ENCODE assay signal across 11 mouse cellular contexts in the genomic region with DNA sequence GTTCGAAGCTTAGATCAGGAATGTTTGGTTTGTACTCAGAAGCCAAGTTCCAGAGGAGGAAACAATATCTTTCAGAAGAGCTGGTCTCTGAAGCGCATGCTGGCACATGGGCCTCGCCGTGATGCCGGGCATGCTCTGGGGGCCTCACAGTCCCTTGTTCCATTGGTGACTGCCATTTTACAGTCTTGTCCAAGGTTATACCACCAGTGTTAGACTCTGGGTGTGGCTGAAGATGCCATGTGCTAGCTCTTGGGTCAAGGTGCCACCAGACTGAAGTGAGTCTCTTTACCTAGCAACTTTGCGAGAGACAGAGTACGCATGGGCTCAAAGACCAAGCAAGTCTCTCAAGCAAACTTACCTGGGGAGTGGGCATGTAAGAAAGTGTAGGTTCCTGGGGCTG.
DNase-seq lines count a peak whose midpoint lies in the region; ATAC-seq and TF ChIP-seq lines count a peak whose summit lies in the region.
"Had no signal": no experiment of that assay in that cellular context is flagged by ENCODE, and none has a peak within 500 bp of the region (broad histone marks: within the 10 kb centered on the region; RNA-seq: fewer than 3 reads in every experiment).

No protein-coding gene starts in this region.

- peaks cover 5% of the 10 kb centered on the region; the same call in 1 of the 2 replicates for H3K36me3 ChIP-seq in heart, embryonic 10.5 days
- no peaks in the 10 kb centered on the region for H3K36me3 ChIP-seq in heart, adult 2 months (ENCODE audit: control insufficient read depth, insufficient read depth, low read length)
- H3K36me3 ChIP-seq in midbrain, embryonic 10.5 days: no peaks in the 10 kb centered on the region
- H3K36me3 ChIP-seq in midbrain, embryonic 16.5 days (ENCODE audit: control insufficient read depth, insufficient read depth, low read length): no peaks in the 10 kb centered on the region
- H3K36me3 ChIP-seq in hindbrain, postnatal 0 days (ENCODE audit: insufficient read depth, low read length): no peaks in the 10 kb centered on the region
- no peaks in the 10 kb centered on the region for H3K36me3 ChIP-seq in stomach, embryonic 14.5 days (ENCODE audit: control insufficient read depth, insufficient read depth, low read length)

- DNase-seq in heart, embryonic 10.5 days (ENCODE audit: low spot score): no peak
- DNase-seq in heart, adult 2 months: no peak
- no peak for DNase-seq in midbrain, embryonic 10.5 days (ENCODE audit: low spot score)
- DNase-seq in hindbrain, postnatal 0 days (ENCODE audit: low spot score): no peak
- no peak for DNase-seq in ovary, postnatal 10 days (ENCODE audit: low spot score)
- DNase-seq in frontal cortex, postnatal 10 days (ENCODE audit: low spot score in 2 of 2): no peak
- DNase-seq: B cell, adult 2 months; kidney, adult 11 months had no signal

- ATAC-seq in midbrain, embryonic 16.5 days: no peak
- no peak for ATAC-seq in hindbrain, postnatal 0 days
- no peak for ATAC-seq in stomach, embryonic 14.5 days (ENCODE audit: insufficient number of reproducible peaks, insufficient read depth, low FRiP score, low read depth)
- ATAC-seq: Patski had no signal

- no peak for TF ChIP-seq EP300 in heart, adult 2 months (IDR thresholded peaks at IDR 0.05; ENCODE audit: insufficient read depth, low read depth, low read length)

- peak overlapping the region; percentile 70 for H3K27ac ChIP-seq in heart, embryonic 10.5 days
- no peak overlapping the region for H3K27ac ChIP-seq in heart, adult 2 months
- peak overlapping the region; percentile 75 for H3K27ac ChIP-seq in midbrain, embryonic 10.5 days (replicated peaks)
- no peak overlapping the region for H3K27ac ChIP-seq in midbrain, embryonic 16.5 days (ENCODE audit: low read length)
- peak overlapping the region; percentile 63; the same call in 1 of the 2 replicates for H3K27ac ChIP-seq in hindbrain, postnatal 0 days
- H3K27ac ChIP-seq in stomach, embryonic 14.5 days (ENCODE audit: low read length): peak overlapping the region; percentile 90

- no peak overlapping the region for H3K4me2 ChIP-seq in midbrain, embryonic 16.5 days (ENCODE audit: low read length)
- H3K4me2 ChIP-seq in hindbrain, postnatal 0 days (ENCODE audit: low read depth, low read length): no peak overlapping the region
- H3K4me2 ChIP-seq in stomach, embryonic 14.5 days (replicated peaks; ENCODE audit: low read depth, low read length): no peak overlapping the region

- WGBS in heart, embryonic 10.5 days: 88% methylated on average over 7 of the region's 7 CpGs
- WGBS in heart, adult 2 months: 96% methylated on average over 7 of the region's 7 CpGs
- WGBS in midbrain, embryonic 10.5 days: 87% methylated on average over 7 of the region's 7 CpGs
- WGBS in midbrain, embryonic 16.5 days: 91% methylated on average over 7 of the region's 7 CpGs
- 85% methylated on average over 7 of the region's 7 CpGs for WGBS in hindbrain, postnatal 0 days
- WGBS in stomach, embryonic 14.5 days: 77% methylated on average over 7 of the region's 7 CpGs

- peaks cover 49% of the 10 kb centered on the region for H3K4me1 ChIP-seq in heart, embryonic 10.5 days
- peaks cover 17% of the 10 kb centered on the region for H3K4me1 ChIP-seq in heart, adult 2 months (ENCODE audit: control insufficient read depth, insufficient read depth, low read length)
- H3K4me1 ChIP-seq in midbrain, embryonic 10.5 days: peaks cover 44% of the 10 kb centered on the region
- peaks cover 3% of the 10 kb centered on the region; the same call in 1 of the 2 replicates for H3K4me1 ChIP-seq in midbrain, embryonic 16.5 days (ENCODE audit: control insufficient read depth, insufficient read depth, low read length)
- H3K4me1 ChIP-seq in hindbrain, postnatal 0 days (ENCODE audit: insufficient read depth, low read length): peaks cover 19% of the 10 kb centered on the region; the same call in 1 of the 2 replicates
- peaks cover 58% of the 10 kb centered on the region for H3K4me1 ChIP-seq in stomach, embryonic 14.5 days (ENCODE audit: control insufficient read depth, insufficient read depth, low read length)

- no peak overlapping the region for H3K9ac ChIP-seq in heart, adult 2 months (ENCODE audit: low read depth, low read length)
- H3K9ac ChIP-seq in midbrain, embryonic 16.5 days (ENCODE audit: low read depth, low read length): no peak overlapping the region
- no peak overlapping the region for H3K9ac ChIP-seq in hindbrain, postnatal 0 days (replicated peaks; ENCODE audit: low read length)
- no peak overlapping the region for H3K9ac ChIP-seq in stomach, embryonic 14.5 days (replicated peaks; ENCODE audit: low read depth, low read length)

- TF ChIP-seq CTCF in heart, adult 2 months (IDR thresholded peaks at IDR 0.05): no peak
- no peak for TF ChIP-seq CTCF in hindbrain, postnatal 0 days (IDR thresholded peaks at IDR 0.05; ENCODE audit: low read depth)

- intact Hi-C loops in heart, adult 2 months (cut with DNase I): no loop called here

- H3K79me2 ChIP-seq in heart, adult 2 months (replicated peaks; ENCODE audit: control insufficient read depth, insufficient read depth, low read length): no peaks in the 10 kb centered on the region

- peaks cover 13% of the 10 kb centered on the region for H3K27me3 ChIP-seq in heart, embryonic 10.5 days (ENCODE audit: insufficient read depth, poor library complexity, severe bottlenecking)
- no peaks in the 10 kb centered on the region for H3K27me3 ChIP-seq in heart, adult 2 months (ENCODE audit: control insufficient read depth, insufficient read depth, low read length)
- H3K27me3 ChIP-seq in midbrain, embryonic 10.5 days (ENCODE audit: low read depth, poor library complexity, severe bottlenecking): peaks cover 3% of the 10 kb centered on the region; the same call in 1 of the 2 replicates
- no peaks in the 10 kb centered on the region for H3K27me3 ChIP-seq in midbrain, embryonic 16.5 days (ENCODE audit: control insufficient read depth, insufficient read depth, low read depth, low read length)
- H3K27me3 ChIP-seq in hindbrain, postnatal 0 days (ENCODE audit: insufficient read depth, low read length): no peaks in the 10 kb centered on the region
- H3K27me3 ChIP-seq in stomach, embryonic 14.5 days (ENCODE audit: control insufficient read depth, insufficient read depth, low read length): no peaks in the 10 kb centered on the region
- H3K27me3 ChIP-seq: Patski had no signal

- H3K9me3 ChIP-seq in heart, embryonic 10.5 days: no peaks in the 10 kb centered on the region
- H3K9me3 ChIP-seq in midbrain, embryonic 10.5 days (replicated peaks): no peaks in the 10 kb centered on the region
- no peaks in the 10 kb centered on the region for H3K9me3 ChIP-seq in midbrain, embryonic 16.5 days (replicated peaks; ENCODE audit: control insufficient read depth, low read length, poor library complexity, severe bottlenecking)
- H3K9me3 ChIP-seq in hindbrain, postnatal 0 days (ENCODE audit: low read length): no peaks in the 10 kb centered on the region
- H3K9me3 ChIP-seq in stomach, embryonic 14.5 days (ENCODE audit: control insufficient read depth, low read depth, low read length): no peaks in the 10 kb centered on the region

- TF ChIP-seq POLR2A in heart, adult 2 months (IDR thresholded peaks at IDR 0.05; ENCODE audit: insufficient read depth, low read depth, low read length): no peak

- no peak overlapping the region for H3K4me3 ChIP-seq in heart, embryonic 10.5 days
- no peak overlapping the region for H3K4me3 ChIP-seq in heart, adult 2 months
- no peak overlapping the region for H3K4me3 ChIP-seq in midbrain, embryonic 10.5 days
- no peak overlapping the region for H3K4me3 ChIP-seq in midbrain, embryonic 16.5 days (ENCODE audit: low read depth, low read length)
- no peak overlapping the region for H3K4me3 ChIP-seq in hindbrain, postnatal 0 days (ENCODE audit: low read length)
- H3K4me3 ChIP-seq in stomach, embryonic 14.5 days (ENCODE audit: low read depth, low read length): no peak overlapping the region

Comparison
In these comparisons a context has a peak if more than half of its experiments do, and no peak if none do; other contexts are left out.
1. H3K27ac ChIP-seq: peak in heart, embryonic 10.5 days (single experiment), midbrain, embryonic 10.5 days (single experiment), hindbrain, postnatal 0 days (single experiment) and stomach, embryonic 14.5 days (single experiment); none in heart, adult 2 months (single experiment) and midbrain, embryonic 16.5 days (single experiment).